Mouse (Mus musculus) heart, adult 2 months (tissue): Measurements from ENCODE around the gene Slc51a.

Experiments used
- CTCF ChIP-seq: fragments of 200-600 bp; IDR thresholded peaks from 2 replicates; pipeline ENCODE4 v1.8.1; 2022; ENCODE audit warnings: antibody characterized with exemption, mild to moderate bottlenecking, moderate library complexity
- POLR2A ChIP-seq: fragments of 200-500 bp; IDR thresholded peaks from 2 replicates; pipeline ENCODE4 v1.6.1; 2011; ENCODE audit warnings: mild to moderate bottlenecking, low read depth, low read length, control low read depth; ENCODE audit not compliant: insufficient read depth

- TF ChIP-seq CTCF (no peak), POLR2A (no peak)
Observed at GRCm38 (mm10) chr16:32431047-32431591, 56.6 kb downstream of the Slc51a start.
